Mouse (Mus musculus) activated CD4-positive, CD25-positive, alpha-beta regulatory T cell (primary cell): Measurements from ENCODE around the gene Hdac8. TPM values are rescaled to one million over a fixed set of nuclear protein-coding genes. Genes with fewer than 3 reads are reported as not detected.

Experiments
- polyA plus RNA-seq, 2 experiments: library from polyadenylated mRNA; unstranded; fragments of 100-300 nt; shearing (Covaris generic); gene quantifications; one replicate each; pipeline ENCODE4 v1.2.1; 2017

Hdac8 gene
- 10 to 100 TPM; 16.9 to 19.3 TPM for polyA plus RNA-seq

DNA sequence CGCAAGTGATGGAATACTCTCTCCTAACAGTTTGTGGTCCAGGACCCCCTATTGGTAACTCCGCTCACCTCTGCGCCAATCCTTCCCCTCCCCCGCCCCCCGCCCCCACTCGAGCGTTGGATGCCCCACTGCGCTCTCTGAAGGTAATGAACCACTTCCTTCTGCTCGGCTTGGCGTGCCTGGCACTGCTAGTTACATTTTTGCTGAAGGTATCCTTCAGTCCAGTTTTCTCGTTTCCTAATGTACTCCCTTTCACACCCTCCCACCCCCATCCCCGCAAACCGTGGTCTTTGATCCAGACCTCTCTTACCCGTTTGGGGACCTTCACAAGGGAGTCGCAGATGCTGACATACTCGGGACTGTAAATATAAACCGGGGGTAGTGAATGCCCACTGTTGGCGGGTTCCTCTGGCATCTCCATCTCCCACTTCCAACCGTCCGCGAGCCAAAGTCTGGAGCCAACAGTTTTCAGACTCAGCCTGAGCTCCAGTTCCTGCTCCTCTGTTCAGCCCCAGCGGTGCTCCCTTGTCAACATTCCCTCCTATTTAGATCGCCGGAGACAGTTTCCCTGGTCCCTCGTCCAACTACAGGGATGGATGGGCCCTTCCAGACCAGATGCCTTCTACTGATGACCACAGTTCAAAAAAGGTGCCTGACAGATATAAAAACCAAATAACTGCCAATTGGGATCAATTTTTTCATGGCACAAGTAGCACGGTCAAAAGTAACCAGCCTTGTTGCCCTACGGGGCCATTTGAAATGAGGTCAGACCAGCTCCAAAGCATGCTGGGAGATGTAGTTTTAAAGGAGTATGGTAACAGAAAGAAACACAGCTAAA lies at the start of gene Hdac8:
Gene Hdac8, minus strand, starts transcription at position 716 of the 838 bp plus-strand sequence.

DNA sequence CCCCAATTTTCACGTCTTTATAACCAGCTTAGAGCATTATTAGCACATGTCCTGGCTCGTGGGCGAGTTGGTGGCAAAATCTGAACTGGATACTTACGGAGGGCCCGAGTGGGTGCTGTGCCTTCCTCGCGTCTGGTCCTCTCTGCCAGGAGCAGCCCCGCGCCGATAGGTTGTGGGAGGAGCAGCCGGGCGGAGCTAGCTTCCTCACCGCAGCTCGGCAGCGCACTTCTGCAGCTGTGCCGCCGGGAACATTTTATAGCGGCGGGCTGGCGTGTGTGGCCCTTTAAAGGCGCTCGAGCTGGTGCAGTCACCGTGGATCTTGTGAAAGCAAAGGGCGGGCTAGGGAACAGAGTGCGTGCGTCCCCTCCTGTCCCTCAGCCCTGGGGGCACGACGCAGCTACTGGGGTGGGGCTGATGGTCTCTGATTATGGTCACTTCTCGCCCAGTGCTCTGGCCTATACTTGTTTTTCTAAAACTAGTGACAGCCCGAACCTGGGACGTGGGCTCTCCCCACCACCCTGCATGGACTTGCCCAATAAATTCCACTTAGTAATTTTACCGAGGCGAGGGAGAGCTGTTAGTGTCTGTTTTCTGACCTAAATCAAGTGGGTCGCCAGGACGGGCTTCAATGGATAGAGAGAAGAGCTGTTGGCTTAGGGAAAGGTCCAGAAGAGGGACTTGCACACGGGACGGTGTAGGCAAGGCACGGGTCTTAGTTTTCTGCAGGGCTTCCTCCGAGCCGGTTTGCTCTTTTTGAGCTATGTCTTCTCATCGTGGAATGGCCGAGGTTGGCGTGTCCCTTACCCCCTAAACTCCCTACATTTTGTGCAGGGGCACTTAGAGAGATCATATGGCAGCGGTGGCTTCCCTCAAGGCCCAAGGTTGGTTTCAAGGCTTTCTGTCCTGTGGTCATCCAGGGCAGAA lies 253.0 kb downstream of the Hdac8 start, which contains the start of gene Cited1:
Gene Cited1, minus strand, starts transcription at position 245 of the 924 bp plus-strand sequence.

Other genes starting within 250 kb of the Hdac8 start
- gene Phka1, start 138.9 kb upstream of the Hdac8 start, polyA plus RNA-seq: under 1 TPM in 1 of 2 experiments, not detected in 1; 0.41 TPM
- gene Gm3880, start 181.6 kb upstream of the Hdac8 start, polyA plus RNA-seq: not detected
- gene Gm9112, start 202.3 kb upstream of the Hdac8 start, polyA plus RNA-seq: not detected
- gene Dmrtc1b, start 202.5 kb upstream of the Hdac8 start, polyA plus RNA-seq: not detected